Mouse (Mus musculus) effector memory CD4-positive, alpha-beta T cell, adult 7 months (primary cell): ENCODE results near the gene Wdr31. TPM values are rescaled to one million over a fixed set of nuclear protein-coding genes. Genes with fewer than 3 reads are reported as not detected.

Experiments
- polyA plus RNA-seq: library from polyadenylated mRNA; unstranded; fragments of 100-300 nt; shearing (Covaris generic); gene quantifications from one replicate; pipeline ENCODE4 v1.2.1, GENCODE M21; 2017

Gene Wdr31
- polyA plus RNA-seq, result 0.83 TPM

GRCm38 (mm10) chr4:62470598-62471051, at the start of gene Wdr31:
Gene Wdr31, minus strand, starts transcription at chr4:62470896.

GRCm38 (mm10) chr4:62519849-62520233, 49.1 kb upstream of the Wdr31 start, which contains the start of gene Alad:
Gene Alad, minus strand, starts transcription at chr4:62519918.

GRCm38 (mm10) chr4:62503374-62503970, 32.8 kb upstream of the Wdr31 start, which contains the start of gene Hdhd3:
Gene Hdhd3, minus strand, starts transcription at chr4:62503467.

GRCm38 (mm10) chr4:62479937-62480708, 9.4 kb upstream of the Wdr31 start, which contains the start of gene Bspry:
Gene Bspry, plus strand, starts transcription at chr4:62480053.

GRCm38 (mm10) chr4:62435081-62435480, 35.6 kb downstream of the Wdr31 start, which contains the start of gene Rnf183:
Gene Rnf183, minus strand, starts transcription at chr4:62435252.

GRCm38 (mm10) chr4:62408601-62409282, 62.0 kb downstream of the Wdr31 start, which contains the start of the genes Cdc26 and Prpf4:
Gene Cdc26, minus strand, starts transcription at chr4:62408642.
Gene Prpf4, plus strand, starts transcription at chr4:62408797.

Other genes with a start within 250 kb of the Wdr31 start
- 0.15 TPM for gene Zfp37, start 239.8 kb downstream of the Wdr31 start, polyA plus RNA-seq
- gene Slc31a2, start 208.3 kb downstream of the Wdr31 start, polyA plus RNA-seq, result 5.7 TPM
- gene Fkbp15, start 110.3 kb downstream of the Wdr31 start, polyA plus RNA-seq, result 43.9 TPM
- 17.0 TPM for gene Slc31a1, start 110.2 kb downstream of the Wdr31 start, polyA plus RNA-seq
- 43.4 TPM for gene Cdc26, start 62.3 kb downstream of the Wdr31 start, polyA plus RNA-seq
- 25.6 TPM for gene Prpf4, start 62.1 kb downstream of the Wdr31 start, polyA plus RNA-seq
- not detected for gene Rnf183, start 35.6 kb downstream of the Wdr31 start, polyA plus RNA-seq
- gene Bspry, start 9.2 kb upstream of the Wdr31 start, polyA plus RNA-seq, result 22.3 TPM
- gene Hdhd3, start 32.6 kb upstream of the Wdr31 start, polyA plus RNA-seq, result not detected
- gene Alad, start 49.0 kb upstream of the Wdr31 start, polyA plus RNA-seq, result 26.2 TPM
- 13.1 TPM for gene Pole3, start 54.2 kb upstream of the Wdr31 start, polyA plus RNA-seq
- gene 4933430I17Rik, start 54.5 kb upstream of the Wdr31 start, polyA plus RNA-seq, result not detected
- 65.8 TPM for gene Rgs3, start 89.0 kb upstream of the Wdr31 start, polyA plus RNA-seq